Mouse (Mus musculus) kidney, postnatal 25 days (tissue): ENCODE measurements around the gene Pde4dip.

Experiments
- DNase-seq, 2 experiments: peaks; one replicate each; pipeline ENCODE4 v3.0.0; 2021; ENCODE audit warnings: mixed read lengths in 2 of 2

Pde4dip gene

DNA sequence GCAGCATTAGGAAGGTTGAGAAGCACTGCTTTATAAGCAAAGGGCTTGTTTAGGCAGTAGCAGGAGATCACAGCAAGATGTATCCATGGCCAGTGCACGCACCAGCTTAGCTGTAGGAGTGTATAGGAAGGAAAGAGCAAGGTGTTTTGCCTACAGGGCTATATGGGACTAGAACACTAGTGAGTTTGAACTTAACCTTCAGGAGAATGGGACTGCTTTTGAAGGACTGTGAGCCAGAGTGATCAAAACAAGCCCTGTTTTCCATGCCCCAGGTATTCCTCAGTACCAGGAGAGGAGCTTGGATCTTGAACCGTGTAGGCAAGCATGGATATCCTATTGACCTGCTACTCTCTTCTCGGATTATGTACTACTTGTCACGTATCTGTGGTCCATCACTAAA lies 247.1 kb downstream of the Pde4dip start:
- DNase-seq: no peak
